Mouse (Mus musculus) gastrocnemius, postnatal 10 days (tissue): ENCODE results near the gene Tssk4. TPM values are rescaled to one million over a fixed set of nuclear protein-coding genes. Genes with fewer than 3 reads are reported as not detected.
A peak's percentile ranks its signal among the peaks of the same experiment; 100 is the strongest.

ENCODE experiments used
- DNase-seq: peaks from one replicate; pipeline ENCODE4 v3.0.0; 2021; ENCODE audit warnings: mixed read lengths
- long read RNA-seq, 2 experiments: library from polyadenylated mRNA; stranded (forward); transcript quantifications; one replicate each; pipeline ENCODE4 v2.0.0; 2021
- total RNA-seq, 2 experiments: library from RNA; stranded (reverse); gene quantifications; 2 replicates each; pipeline ENCODE4 v1.2.3; 2021

Gene Tssk4
- 1 to 10 TPM in 1 of 2 experiments, under 1 TPM in 1; 0.54 to 1.1 TPM for total RNA-seq
- long read RNA-seq, experiment 1: 0 reads
- long read RNA-seq, experiment 2: 0 reads

- DNase-seq: no peak
Measured at GRCm38 (mm10) chr14:55649884-55650283, at the start of gene Tssk4. Tssk4 (plus strand) TSS chr14:55650184.

DNA sequence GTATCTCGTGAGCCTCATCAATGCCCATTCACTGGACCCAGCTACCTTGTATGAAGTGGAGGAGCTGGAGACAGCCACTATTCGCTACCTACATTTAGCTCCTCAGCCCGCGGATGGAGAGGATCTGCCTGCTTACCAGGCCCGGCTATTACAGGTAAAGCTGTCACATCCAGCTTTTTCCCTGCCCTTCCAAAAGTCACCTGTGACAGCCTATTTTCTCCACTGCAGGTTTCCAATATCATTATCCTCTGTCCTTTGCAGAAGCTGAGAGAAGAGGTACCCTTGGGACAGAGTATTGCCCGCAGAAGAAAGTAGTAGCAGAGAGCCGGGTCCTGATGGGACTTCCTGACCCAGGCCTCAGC is 46.7 kb upstream of the Tssk4 start, which contains the start of gene Irf9:
Gene Irf9, plus strand, starts transcription at position 301 of the 362 bp plus-strand sequence.
- no peak for DNase-seq

GRCm38 (mm10) chr14:55603633-55604576 is 46.1 kb upstream of the Tssk4 start:
- peak; percentile 82 for DNase-seq

DNA sequence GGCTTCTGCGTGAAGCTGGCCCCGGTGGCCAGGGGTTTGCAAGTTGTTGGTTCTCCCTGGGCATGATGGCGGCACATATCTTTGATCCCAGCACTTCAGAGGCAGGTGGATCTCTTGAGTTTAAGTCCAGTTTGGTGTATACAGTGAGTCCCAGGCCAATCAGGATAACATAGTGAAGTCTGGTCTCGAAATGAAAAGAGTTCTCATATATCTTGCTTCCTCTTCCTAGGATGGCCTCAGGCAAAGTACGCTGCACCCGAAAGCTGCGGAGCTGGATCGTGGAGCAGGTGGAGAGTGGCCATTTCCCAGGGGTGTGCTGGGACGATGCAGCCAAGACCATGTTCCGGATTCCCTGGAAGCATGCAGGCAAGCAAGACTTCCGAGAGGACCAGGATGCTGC is 45.2 kb upstream of the Tssk4 start:
- DNase-seq: no peak

- DNase-seq: no peak
Measured at GRCm38 (mm10) chr14:55605743-55606459, 44.1 kb upstream of the Tssk4 start.

DNA sequence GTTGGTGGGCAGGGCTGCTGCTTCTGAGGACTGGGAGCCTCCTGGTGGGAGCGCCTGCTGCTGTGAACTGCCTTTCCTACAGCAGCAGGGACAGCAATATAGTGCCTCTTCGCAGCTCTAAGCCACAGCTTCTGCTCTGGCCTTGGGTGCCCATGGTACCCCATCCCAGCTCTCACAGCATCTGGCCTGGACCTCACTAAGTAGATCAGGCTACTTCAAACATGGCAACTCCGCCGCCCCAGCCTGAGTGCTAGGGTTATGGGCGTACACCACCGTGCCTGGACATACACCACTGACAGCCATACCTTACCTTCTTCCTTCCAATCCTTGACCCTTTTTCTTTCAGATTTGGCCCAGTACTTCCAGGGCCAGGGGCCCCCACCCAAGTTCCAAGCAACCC is 41.6 kb upstream of the Tssk4 start:
- no peak for DNase-seq

GRCm38 (mm10) chr14:55613346-55613745 is 36.6 kb upstream of the Tssk4 start:
- DNase-seq: no peak

GRCm38 (mm10) chr14:55614565-55615178 is 35.3 kb upstream of the Tssk4 start:
- DNase-seq: no peak

DNA sequence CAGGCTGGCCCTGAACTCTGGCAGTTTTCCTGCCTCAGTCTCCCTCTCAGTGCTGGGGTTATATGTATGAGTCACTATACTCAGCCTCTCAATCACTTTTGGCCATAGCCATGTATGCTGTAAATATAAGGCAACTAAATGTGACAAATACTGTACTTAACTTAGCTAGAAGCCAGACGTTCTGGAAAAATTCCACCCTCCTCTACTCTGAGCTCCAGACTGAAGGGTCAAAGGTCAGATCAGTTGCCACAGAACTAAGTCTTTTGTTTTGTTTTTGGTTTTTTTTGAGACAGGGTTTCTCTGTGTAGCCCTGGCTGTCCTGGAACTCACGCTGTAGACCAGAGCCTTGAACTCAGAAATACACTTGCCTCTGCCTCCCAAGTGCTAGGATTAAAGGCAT is 34.1 kb upstream of the Tssk4 start:
- no peak for DNase-seq

DNA sequence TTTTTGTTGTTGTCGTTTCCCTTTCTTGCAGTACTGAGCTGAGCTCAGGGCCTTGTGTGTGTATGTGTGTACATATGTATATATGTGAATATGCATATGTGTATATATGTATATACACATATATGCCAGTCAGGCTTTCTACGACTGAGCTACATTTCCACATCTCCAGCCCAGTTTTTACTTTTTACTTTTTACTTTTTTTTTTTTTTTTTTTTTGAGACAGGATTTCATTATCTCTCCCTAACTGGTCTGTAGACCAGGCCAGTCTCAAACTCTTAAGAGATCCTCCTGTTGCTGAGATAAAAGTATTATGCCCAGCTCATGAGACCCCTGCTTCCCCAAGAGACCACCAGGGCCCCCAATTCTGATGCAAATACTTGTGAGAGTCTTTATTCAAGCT is 33.1 kb upstream of the Tssk4 start:
- DNase-seq: no peak

DNA sequence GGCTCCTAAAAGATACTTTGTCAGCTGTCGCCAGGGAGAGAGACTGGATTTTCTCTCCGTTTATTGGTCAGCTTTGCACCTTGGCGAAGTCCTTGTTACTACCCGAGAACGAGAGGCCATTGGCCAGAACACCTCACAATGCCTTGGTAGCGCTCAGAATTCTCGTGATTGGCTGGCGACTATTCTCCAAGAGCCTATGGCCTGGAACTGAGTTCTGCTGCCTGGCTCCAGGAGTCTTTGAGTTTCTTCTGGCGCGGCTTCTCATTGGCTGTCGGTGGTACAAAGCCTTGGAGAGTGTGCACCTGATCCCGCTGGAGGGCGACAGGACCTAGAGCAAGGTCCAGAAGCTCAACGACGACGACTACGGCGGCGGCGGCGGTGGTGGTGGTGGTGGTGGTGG is 32.2 kb upstream of the Tssk4 start, which contains the start of gene Rec8:
Gene Rec8, plus strand, starts transcription at position 216 of the 400 bp plus-strand sequence.
- DNase-seq: no peak

DNA sequence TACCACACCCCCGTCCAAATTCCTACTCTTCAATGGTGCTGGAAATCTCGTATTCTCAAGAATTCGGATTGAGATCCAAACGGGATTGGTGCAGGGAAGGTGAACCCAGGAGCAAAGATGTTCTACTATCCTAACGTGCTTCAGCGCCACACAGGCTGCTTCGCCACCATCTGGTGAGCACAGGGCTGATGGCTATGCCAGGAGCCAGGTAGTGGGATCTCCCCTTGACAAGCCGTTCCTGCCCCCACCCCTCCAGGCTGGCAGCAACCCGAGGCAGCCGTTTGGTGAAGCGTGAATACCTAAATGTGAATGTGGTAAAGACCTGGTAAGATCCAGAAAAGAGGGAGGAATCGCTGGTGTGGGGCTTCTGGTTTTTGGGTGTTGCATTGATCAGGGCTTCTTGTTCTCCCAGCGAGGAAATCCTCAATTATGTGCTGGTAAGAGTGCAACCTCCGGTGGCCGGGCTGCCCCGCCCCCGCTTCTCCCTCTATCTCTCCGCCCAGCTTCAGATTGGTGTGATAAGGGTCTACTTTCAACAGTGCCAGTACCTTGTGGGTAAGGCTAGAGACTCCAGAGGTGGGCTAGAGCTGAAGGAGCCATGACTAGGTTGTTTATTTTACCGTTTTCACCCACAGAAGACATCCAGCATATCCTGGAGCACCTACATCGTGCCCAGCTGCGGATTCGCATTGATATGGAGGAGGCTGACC is 31.3 kb upstream of the Tssk4 start:
- DNase-seq: no peak

DNA sequence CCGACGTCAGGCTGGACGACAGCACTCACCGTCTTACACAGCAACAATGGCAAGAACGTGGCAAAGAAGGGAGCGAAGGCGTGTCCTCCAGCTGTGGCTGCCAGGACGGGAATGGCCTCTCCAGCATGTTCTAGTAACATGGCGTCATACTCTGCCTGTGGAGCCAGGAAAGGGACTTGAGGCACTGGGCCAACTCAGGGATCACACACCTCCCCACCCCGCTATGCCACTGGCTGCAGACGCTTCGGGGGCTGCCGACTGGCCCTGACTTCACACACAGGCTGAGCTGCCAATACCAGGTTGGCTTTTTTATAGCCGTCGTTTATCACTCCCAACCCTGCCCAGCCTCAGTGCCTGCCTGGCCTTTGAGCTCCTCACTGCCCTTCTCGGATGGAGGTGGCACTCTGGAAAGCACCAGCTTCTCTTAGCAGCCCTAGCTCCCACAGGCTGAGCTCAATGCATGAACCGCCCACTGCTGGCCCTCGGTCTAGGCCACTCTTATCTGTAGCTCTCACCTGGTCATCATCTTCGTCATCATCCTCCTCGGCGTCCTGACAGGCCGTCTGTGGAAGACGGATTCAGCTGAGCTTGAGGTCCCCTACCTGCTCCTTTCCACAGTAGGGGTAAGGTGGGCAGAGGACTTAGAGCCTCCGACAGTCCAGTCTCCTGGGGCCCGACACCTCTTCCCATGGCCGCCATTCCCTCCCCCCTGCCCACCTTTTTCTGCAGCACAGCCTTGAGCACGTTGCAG is 21.7 kb upstream of the Tssk4 start:
- no peak for DNase-seq

DNA sequence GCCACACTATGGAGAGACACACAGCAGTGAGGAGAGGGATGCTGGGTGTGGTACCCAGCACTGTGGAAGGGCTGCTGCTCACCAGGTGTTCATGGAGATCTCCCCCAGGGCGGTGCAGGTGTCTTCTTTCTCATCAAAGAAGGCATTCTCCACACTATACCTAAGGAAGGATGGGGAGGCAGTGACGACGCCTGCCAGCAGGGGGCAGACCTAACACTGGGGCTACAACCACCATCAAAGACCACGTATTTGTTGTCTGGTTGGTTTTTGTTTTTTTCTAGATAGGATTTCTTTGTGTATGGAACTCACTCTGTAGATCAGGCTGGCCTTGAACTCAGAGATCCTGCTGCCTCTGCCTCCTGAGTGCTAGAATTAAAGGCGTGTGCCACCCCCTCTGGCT is 20.7 kb upstream of the Tssk4 start:
- peak; percentile 58 for DNase-seq

DNA sequence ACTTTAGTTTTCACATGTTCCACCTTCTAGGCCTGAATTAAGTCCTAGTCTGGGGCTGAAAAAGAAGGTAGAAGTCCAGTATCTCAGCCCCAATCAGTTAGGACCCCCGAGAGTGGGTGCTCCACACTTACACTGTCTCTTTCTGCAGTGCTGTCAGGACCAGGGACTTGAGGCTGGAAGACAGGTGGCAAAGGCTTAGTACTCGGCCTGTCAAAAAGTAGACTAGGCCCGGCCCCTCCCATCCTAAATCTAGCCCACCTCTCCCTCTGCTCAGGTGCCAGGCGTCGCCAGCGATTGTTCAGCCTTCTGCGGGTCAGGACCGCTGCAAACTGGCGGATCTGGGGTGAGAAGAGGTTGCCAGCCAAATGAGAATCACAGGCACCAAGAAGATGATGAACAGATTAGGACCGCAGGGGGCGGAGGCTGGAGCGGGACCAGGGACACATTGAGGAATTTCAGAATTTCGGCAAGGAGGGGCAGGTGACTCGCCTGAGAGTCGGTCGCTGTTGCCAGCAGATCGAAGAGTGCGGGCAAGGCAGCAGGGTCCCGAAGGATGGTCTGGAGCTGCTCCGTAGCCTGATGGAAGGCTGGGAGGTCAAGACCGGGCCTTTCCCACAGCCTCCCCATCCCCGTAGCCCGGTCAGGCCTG is 15.0 kb upstream of the Tssk4 start:
- peak; percentile 56 for DNase-seq

- DNase-seq: peak; percentile 85
Measured at GRCm38 (mm10) chr14:55635523-55636007, 14.4 kb upstream of the Tssk4 start, which contains the start of gene Ipo4. Ipo4 (minus strand) TSS chr14:55635957.

GRCm38 (mm10) chr14:55637795-55638194 is 12.2 kb upstream of the Tssk4 start, which contains the start of gene Gm49378:
Gm49378 (minus strand) TSS chr14:55637895.
- no peak for DNase-seq

DNA sequence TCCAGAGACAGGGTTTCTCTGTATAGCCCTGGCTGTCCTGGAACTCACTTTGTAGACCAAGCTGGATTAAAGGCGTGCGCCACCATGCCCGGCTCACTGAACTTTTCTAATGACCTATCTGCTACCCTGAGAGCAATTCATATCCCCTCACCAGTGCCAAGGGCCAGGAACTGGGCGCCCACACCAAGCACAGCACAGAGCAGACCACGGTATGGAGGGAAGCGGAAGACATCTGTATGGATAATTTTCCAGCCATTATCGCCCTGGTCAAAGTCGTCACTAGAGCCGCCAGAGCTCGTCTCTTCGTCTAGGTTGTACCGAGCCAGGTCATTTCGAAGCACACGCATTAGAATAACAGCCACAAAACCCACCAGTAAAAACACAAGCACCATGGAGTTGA is 9.2 kb upstream of the Tssk4 start:
- no peak for DNase-seq

- no peak for DNase-seq
Measured at GRCm38 (mm10) chr14:55641291-55641690, 8.7 kb upstream of the Tssk4 start.

DNA sequence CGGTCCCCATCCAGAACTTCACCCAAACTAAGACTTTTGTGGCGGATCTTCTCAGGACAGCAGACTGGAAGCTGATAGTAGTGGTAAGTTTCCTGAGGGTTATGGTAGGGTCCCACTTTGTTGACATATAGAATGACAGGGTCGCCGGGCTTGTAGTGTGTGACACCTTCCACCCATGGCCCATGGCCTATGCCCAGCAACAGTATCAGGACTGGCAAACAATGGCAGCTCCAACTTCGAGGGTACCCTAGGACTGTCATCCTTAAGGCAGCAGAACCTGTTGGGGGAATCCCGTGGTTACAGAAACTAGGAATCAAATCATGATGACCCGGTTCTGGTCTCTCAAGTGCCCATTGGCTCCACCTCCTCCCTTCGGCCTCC is 7.3 kb upstream of the Tssk4 start:
- no peak for DNase-seq
